Mouse (Mus musculus) embryonic fibroblast, embryonic 13.5 days (primary cell): ENCODE measurements around the gene Fam189a2.

Experiments used
- CTCF ChIP-seq: IDR thresholded peaks from 2 replicates; pipeline ENCODE4 v1.5.1; 2011; ENCODE audit warnings: mild to moderate bottlenecking, control low read depth, low read length, moderate library complexity, borderline replicate concordance; ENCODE audit not compliant: insufficient read depth
- POLR2A ChIP-seq: IDR thresholded peaks from 2 replicates; pipeline ENCODE4 v1.6.1; 2011; ENCODE audit warnings: low read depth, mild to moderate bottlenecking, control low read depth, low read length, moderate library complexity

GRCm38 (mm10) chr19:23970374-23970773, 60.4 kb downstream of the Fam189a2 start:
- TF ChIP-seq CTCF, result no peak
- no peak for TF ChIP-seq POLR2A
